Mouse (Mus musculus) cerebellum, postnatal 10 days (tissue): Measurements from ENCODE around the gene Ssu72.
"Not testable (repeated sequence)": the region's sequence is repeated elsewhere in the genome, so short reads cannot be mapped to it uniquely, and the experiment has no call there.

Experiments used
- DNase-seq, 2 experiments: peaks; one replicate each; pipeline ENCODE4 v3.0.0; 2021; ENCODE audit warnings: mixed read lengths in 2 of 2

The Ssu72 gene

GRCm38 (mm10) chr4:155704721-155705591, at the start of gene Ssu72:
Ssu72 (plus strand) TSS chr4:155704800.
- DNase-seq, result peak; percentile 97

DNA sequence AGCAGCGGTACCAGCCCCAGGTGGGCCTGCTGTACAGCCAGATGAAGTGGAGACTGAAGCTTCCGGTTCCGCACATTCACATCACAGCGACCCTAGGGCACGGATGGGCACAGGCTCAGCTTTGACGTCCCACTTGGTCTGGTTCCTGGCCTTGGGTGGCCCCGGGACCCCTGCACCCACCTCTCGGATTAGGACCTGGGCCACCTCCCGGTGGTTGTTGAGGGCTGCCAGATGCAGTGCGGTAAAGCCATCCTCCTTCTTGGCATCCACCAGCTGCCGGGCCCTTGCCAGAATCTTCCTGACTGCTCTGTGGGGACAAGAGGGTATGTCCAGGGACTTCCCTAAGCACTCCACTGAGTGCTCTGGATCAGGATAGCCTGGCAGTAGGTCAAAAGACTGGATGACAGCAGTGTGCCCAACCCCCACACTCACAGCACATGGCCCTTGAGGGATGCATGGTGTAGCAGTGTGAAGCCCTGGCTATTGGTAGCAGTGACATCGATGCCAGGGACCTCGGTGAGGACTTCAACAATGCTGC, 48.3 kb upstream of the Ssu72 start:
- peak; percentile 44 to 58 for DNase-seq

DNA sequence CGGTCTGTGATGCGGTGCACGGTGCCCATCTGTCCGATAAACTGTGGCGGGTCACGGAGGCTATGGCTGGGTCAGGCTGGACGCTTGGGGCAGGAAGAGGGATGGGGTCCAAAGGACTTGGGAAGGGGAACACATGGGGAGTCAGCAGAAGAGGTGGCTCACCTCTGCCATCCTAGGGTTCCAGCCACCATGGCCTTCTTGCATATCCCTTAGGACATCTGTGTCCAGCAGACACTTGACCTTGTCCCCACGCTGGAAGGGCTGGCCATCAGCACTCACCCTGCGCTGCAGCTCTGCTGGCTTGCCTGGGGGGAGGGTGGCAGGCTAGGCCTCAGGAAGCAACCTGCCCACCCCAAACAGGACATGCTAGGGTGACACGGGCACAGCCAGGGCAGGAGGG, 45.6 kb upstream of the Ssu72 start:
- no peak for DNase-seq

DNA sequence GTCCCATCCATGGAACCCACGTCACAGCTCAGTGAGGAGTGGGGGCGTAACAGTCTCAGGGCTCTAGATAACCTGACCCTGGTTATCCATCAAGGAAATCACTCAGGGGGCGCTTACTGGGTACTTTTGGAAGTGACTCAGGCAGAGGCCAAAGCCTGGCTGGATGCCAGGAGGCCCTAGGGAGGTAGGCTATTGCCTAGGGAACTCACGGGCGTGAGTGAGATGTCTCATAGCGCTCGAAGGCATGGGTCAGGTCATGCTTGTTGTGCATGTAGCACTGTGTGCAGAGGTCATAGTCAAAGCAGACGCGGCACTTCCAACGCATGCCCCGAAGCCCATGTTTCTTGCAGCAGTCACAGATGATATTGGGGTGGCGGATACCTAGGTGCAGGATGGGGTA, 44.0 kb upstream of the Ssu72 start:
- peak in 1 of 2 experiments; percentile 26 for DNase-seq

DNA sequence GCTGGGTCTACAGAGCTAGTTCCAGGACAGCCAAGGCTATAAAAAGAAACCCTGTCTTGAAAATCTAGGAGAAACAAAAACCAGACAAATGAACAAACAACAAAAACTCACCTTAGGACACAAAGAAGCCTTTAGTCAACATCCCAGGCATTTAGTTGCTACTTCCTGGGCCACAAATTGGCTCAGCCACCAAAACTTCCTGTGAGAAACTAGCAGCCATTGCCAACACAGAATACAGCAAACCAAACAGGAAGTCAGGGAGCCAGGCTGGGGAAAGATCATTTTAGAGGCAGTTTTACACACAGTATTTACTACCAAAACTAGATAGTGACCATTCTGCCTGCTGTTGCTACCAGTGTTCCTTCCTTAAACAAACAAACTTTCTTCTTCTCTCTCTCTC, 37.7 kb upstream of the Ssu72 start:
- DNase-seq, result no peak

- peak; percentile 99 for DNase-seq
Observed at GRCm38 (mm10) chr4:155668689-155669597, 35.7 kb upstream of the Ssu72 start, which contains the start of gene Mib2. Mib2 (minus strand) TSS chr4:155669198.

DNA sequence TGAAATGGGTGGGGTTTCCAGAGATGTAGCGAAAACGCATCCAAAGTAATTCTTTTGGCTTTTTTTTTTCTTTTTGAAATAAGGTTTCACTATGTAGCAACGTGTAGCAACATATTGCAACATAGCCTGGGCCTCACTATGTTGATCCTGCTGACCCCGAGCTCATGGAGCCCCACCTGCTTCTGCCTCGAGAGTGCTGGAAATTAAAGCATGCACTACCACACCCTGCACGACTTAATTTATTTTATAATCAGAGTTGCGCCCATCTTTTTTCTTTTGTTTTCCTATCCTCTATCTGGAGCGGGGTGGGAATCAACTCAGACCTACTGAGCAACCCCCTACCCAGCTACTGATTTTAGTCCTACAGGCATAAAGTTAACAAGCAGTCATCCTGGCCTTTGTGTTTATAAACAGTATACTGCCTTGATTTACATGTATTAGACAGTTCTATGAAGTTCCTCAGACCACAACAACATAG, 35.0 kb upstream of the Ssu72 start:
- DNase-seq, result no peak

- not testable (repeated sequence) for DNase-seq
Observed at GRCm38 (mm10) chr4:155670236-155670635, 34.4 kb upstream of the Ssu72 start.

DNA sequence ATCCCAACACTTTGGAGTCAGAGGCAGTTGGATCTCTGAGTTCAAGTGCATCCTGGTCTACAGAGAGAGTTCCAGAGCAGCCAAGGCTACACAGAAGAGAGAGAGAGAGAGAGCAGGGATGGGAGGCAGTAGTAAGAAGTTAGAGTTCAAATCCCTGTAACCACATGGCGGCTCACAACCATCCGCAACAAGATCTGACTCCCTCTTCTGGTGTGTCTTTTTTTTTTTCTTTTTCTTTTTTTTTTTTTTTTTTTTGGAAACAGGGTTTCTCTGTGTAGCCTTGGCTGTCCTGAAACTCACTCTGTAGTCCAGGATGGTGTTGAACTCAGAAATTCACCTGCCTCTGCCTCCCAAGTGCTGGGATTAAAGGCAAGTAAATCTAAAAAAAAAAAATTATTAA, 32.5 kb upstream of the Ssu72 start:
- DNase-seq, result no peak

- DNase-seq, result peak; percentile 61 to 63
Observed at GRCm38 (mm10) chr4:155675991-155676390, 28.6 kb upstream of the Ssu72 start.

DNA sequence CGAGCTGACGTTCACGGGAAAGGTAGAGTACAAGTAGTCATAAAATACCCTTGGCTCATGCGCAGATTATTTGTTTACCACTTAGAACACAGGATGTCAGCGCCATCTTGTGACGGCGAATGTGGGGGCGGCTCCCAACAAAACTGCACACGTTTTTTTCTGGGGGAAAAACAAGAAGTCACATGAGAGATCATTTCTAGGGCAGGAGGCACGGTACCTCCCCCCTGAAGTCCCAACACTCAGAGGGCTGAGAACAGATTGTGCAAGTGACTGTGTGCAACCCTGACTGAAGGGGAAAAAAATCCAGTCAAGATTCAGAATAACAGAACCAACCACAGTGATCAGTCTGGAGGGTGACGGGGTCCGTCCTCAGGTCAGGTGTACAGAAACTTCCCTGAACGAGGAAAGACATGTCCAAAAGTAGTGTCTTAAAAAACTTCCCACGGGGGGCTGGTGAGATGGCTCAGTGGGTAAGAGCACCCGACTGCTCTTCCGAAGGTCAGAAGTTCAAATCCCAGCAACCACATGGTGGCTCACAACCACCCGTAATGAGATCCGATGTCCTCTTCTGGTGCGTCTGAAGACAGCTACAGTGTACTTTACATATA, 20.8 kb upstream of the Ssu72 start:
- DNase-seq, result not testable (repeated sequence)

DNA sequence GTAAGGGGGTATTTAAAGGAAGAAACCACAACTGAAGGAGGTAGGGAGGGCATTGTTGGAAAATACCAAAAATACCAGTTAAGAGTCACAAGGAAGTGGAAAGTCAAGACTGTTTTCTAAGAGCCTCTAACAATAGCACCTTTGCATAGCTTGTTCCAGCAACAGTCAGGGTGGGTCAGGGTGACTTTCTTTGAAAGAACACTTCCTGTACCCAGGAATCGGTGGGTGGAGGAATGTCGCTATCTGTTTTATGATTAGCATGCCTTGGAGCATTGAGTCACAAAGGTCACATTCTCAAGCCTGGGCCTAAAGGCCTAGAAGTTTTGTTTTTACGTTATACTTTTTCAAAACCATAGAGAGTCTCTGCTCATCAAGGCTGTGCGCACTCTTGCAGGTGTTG, 16.8 kb upstream of the Ssu72 start:
- DNase-seq, result not testable (repeated sequence)

- peak; percentile 98 to 99 for DNase-seq
Observed at GRCm38 (mm10) chr4:155690571-155691375, 13.8 kb upstream of the Ssu72 start.

DNA sequence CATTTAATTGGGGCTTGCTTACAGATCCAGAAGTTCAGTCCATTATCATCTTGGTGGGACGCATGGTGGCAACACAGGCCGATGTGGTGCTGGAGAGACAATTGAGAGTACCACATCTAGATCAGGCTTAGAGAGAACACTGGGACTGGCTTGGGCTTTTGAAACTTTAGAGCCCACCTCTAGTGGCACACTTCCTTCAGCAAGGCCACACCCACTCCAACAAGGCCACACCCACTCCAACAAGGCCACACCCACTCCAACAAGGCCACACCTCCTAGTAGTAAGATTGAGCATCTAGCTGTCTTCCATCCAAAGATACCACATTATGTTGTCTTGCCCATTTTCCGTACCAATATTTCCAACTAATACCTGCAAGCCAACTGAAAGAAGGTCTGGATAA, 12.2 kb upstream of the Ssu72 start:
- no peak for DNase-seq

DNA sequence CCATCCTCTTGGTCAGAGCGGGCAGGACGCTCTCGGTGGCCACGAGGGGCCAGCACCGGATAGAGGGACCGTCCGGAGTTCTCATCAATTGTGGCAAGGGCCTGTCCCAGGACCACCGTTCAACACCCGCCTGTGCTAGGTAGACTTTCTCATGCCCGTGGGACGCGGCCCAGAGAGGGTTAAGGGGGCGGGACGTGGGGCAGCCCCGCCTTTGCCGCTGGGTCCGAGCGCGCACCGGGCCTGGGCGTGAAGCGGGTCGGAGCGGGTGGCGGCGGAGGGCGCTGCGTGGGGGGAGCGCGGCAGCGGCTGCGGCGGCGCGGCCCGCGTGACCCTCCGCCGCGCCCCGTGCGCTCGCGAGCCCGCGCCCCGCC, 10.5 kb upstream of the Ssu72 start, which contains the start of gene Fndc10:
Gene Fndc10, plus strand, starts transcription at position 232 of the 371 bp plus-strand sequence.
- peak; percentile 91 to 93 for DNase-seq

DNA sequence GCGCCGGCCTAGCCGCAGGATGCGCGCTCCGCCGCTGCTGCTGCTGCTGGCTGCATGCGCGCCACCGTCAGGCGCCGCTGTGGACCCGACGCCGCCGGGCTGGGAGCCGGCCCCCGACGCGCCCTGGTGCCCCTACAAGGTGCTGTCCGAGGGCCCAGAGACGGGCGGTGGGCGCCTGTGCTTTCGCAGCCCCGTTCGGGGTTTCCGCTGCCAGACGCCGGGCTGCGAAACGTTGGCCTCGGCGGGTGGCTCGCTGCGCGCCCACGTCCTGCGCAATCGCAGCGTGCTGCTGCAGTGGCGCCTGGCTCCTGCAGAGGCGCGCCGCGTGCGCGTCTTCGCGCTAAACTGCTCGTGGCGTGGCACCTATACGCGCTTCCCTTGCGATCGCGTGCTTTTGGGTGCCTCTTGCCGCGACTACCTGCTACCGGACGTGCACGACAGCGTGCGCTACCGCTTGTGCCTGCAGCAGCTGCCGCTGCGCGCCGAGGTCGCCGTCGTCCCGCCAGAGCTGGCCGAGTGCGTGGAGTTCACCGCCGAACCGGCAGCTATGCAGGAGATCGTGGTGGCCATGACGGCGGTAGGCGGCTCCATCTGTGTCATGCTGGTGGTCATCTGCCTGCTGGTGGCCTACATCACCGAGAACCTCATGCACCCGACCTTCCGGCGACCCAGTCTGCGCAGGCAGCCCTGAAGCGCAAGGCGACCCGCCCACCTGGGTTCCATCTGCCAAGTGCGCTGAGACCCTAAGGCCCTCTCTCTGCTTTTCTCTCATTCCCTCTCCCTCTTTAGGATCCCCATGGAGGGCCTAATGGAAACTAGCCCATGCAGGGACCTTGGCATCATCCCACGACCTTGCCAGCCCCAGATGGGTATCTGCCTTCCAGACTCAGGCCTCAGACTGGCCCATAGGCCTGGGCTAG, 9.9 kb upstream of the Ssu72 start:
- DNase-seq, result peak; percentile 77 to 79

DNA sequence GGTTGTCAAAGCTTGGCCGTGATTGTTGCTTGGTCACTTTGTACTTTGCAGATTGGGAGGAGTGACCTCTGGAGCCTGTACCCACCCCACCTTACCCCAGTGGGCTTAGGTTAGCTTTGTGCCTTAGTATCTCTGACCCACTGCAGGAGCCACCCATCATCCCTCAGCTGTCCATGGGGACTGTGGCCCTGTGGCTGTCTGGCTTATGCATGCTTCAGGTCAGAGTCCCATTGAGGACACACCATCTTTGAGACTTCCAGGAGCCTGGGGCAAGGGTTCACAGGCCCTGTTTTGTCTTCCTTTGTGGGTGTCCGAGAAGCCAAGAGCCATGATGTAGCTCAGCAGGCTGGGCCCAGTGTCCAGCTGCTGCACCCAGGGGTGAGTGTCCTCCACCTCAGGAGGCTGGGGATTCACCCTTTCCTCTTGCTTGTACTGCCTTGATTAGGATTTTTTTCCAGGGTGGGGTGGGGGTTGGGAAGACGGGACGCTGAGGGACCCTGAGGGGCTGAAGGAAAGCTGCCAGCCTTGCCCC, 9.0 kb upstream of the Ssu72 start:
- peak; percentile 17 to 38 for DNase-seq

- peak; percentile 38 to 46 for DNase-seq
Observed at GRCm38 (mm10) chr4:155696261-155697255, 8.0 kb upstream of the Ssu72 start.

DNA sequence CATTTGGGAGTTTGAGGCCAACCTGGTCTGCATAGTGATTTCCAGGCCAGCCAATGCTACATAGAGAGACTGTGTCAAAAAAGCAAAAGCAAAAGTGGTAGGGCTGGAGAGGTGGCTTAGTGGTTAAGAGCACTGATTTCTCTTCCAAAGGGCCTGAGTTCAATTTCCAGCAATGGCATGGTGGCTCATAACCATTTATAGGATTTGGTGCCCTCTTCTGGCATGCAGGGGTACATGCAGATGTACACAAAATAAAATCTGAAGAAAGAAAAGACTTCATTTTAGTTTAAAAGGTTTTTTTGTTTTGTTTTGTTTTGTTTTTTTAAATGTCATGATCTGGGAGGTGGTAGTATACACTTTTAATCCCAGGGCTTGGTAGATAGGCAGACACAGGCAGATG, 4.2 kb upstream of the Ssu72 start:
- peak; percentile 34 to 48 for DNase-seq
